Mouse (Mus musculus) liver, embryonic 16.5 days (tissue): ENCODE measurements around the gene Pla2g10. TPM values are rescaled to one million over a fixed set of nuclear protein-coding genes. Genes with fewer than 3 reads are reported as not detected.
"Not testable (repeated sequence)": the region's sequence is repeated elsewhere in the genome, so short reads cannot be mapped to it uniquely, and the experiment has no call there.

Source experiments
- ATAC-seq: fragments of 200-750 bp; cut with Nextera tagmentation; 2 replicates; pipeline ENCODE4 v1.8.0; 2017; ENCODE audit warnings: low read depth, mild to moderate bottlenecking, moderate number of reproducible peaks, moderate library complexity
- H3K27ac ChIP-seq: fragments of 300-500 bp; sonication (generic); 2 replicates; pipeline ENCODE4 v1.5.1; 2014; ENCODE audit warnings: mild to moderate bottlenecking, low read length
- H3K27me3 ChIP-seq: fragments of 300-500 bp; sonication (generic); 2 replicates; pipeline ENCODE4 v1.6.1; 2014; ENCODE audit warnings: low read depth, low read length, mixed read lengths; ENCODE audit not compliant: control insufficient read depth, insufficient read depth
- H3K36me3 ChIP-seq: fragments of 300-500 bp; sonication (generic); 2 replicates; pipeline ENCODE4 v1.6.1; 2014; ENCODE audit warnings: mild to moderate bottlenecking; ENCODE audit not compliant: control insufficient read depth, insufficient read depth
- H3K4me1 ChIP-seq: fragments of 300-500 bp; sonication (generic); 2 replicates; pipeline ENCODE4 v1.6.1; 2014; ENCODE audit warnings: low read depth, low read length, mixed read lengths; ENCODE audit not compliant: control insufficient read depth
- H3K4me2 ChIP-seq: fragments of 300-500 bp; sonication (generic); 2 replicates; pipeline ENCODE4 v1.6.1; 2014; ENCODE audit warnings: low read depth, low read length, mixed read lengths
- H3K4me3 ChIP-seq: fragments of 300-500 bp; sonication (generic); 2 replicates; pipeline ENCODE4 v1.5.1; 2014; ENCODE audit warnings: low read depth, mild to moderate bottlenecking, low read length
- H3K9ac ChIP-seq: fragments of 300-500 bp; sonication (generic); 2 replicates; pipeline ENCODE4 v1.6.1; 2014; ENCODE audit warnings: low read depth, low read length
- H3K9me3 ChIP-seq: fragments of 300-500 bp; sonication (generic); replicated peaks from 2 replicates; pipeline ENCODE4 v1.6.1; 2016; ENCODE audit warnings: low read length; ENCODE audit not compliant: control insufficient read depth
- WGBS: fragments of 180-500 bp; shearing (Covaris S2); extraction: QIAGEN DNeasy Blood & Tissue Kit; methylation state at CpG from one replicate; pipeline ENCODE4 v1.1.7; 2014; ENCODE audit not compliant: insufficient replicate concordance; 5-methylcytosine and 5-hydroxymethylcytosine counted together
- polyA plus RNA-seq: library from polyadenylated mRNA; unstranded; fragments of >200 nt; fragmentation: Nextera tagmentation; extraction: Ambion mirVana; gene quantifications from 2 replicates; pipeline ENCODE4 v1.2.1, GENCODE M21; 2015

Gene Pla2g10
- polyA plus RNA-seq, result 0.08 TPM in 1 of 2 replicates, not detected in the other

DNA sequence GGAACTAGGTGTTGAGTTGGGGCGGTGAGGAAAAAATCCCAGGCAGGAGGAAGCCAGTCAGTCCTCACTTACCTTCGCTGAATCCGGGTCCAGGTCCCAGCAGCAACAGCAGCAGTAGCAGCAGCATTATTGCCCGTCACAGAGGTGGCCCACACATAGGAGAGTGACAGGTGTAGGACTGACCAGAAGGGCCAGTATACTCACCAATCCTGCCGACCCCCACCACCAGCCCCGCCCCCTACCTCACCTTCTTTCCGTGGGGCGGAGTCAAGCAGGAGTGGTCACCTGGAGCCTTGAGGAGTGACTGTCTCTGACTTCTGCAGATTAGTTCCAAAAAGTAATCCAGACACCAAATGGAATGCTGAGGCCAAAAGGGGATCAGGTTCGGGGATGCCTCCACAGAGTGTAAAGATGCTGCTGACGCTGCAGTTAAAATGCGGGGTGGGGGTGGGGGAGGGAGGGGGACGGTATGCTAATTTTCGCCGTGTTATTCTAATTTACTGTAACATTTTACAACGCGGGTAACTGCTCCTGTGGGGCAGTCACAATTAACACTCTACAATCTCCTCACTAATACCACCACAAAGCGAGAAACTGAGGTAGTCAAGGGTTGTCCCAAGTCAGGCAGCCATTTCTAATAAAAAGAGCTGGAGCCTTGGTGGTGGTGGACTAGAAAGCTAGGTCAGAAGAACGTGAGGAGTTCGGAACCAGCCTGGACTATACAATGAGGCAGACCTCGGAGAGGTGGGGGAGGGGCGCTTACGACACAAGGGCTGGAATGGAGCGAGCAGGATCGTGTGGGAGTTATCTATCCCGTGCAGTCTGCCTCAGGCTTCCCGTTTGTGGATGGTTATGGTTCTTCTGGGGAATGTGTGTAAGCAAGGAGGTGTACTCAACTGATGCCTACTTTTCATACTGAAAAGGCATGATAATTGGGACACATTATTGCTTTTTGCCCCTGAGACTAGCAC lies at the start of gene Pla2g10:
Pla2g10 (minus strand) TSS at position 699 of the 971 bp plus-strand sequence.
- H3K9me3 ChIP-seq, result no peaks in the 10 kb centered on the region
- peak within 1 kb of the TSS; percentile 46 for H3K4me2 ChIP-seq
- H3K36me3 ChIP-seq, result no peaks in the 10 kb centered on the region
- WGBS, result 11% methylated on average over 26 of the region's 26 CpGs
- H3K9ac ChIP-seq, result no peak within 1 kb of the TSS
- H3K27ac ChIP-seq, result no peak within 1 kb of the TSS
- H3K4me3 ChIP-seq, result peak within 1 kb of the TSS; percentile 24
- no peaks in the 10 kb centered on the region; the same call in 1 of the 2 replicates for H3K27me3 ChIP-seq
- H3K4me1 ChIP-seq, result peaks cover 4% of the 10 kb centered on the region; the same call in 1 of the 2 replicates
- ATAC-seq, result no peak

DNA sequence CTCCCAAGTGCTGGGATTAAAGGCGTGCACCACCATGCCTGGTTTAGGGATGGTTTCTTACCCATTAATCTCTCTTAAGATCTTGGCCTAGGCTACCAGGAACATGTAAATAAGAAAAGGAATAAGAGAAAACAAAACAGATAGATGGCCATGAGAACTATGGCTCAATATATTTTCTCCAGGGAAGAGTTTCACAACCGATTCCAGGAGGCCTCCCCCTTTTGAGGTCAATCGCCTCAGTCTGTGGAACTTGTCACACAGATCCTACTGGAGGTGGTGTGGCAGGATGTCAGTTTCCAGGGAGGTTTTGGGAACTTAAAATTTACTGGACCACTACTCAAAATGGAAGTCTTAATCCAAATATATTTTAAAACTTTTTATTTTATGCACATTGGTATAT lies 43.9 kb upstream of the Pla2g10 start:
- not testable (repeated sequence) for H3K9me3 ChIP-seq, H3K27ac ChIP-seq, H3K36me3 ChIP-seq, H3K4me3 ChIP-seq, H3K27me3 ChIP-seq, H3K4me1 ChIP-seq, ATAC-seq, H3K4me2 ChIP-seq, H3K9ac ChIP-seq
- 64% methylated on average over 3 of the region's 3 CpGs for WGBS

DNA sequence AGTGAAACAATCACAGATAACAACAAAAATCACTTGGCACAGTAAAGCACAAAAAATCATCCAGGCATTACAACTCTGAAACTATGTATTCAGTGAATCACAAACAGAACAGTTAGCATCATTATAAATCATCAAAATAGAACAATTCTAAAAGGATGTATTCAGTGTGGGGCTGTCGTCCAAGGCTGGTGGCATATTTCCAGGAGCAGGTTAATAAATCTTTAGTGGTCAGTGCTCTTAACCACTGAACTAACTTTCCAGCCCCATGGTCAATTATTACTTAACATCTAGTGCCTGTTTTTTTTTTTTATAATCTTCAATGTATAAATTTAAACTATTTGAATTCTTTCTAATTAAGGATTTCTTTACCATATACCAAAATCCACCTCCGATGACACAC lies 43.2 kb upstream of the Pla2g10 start:
- not testable (repeated sequence) for H3K4me2 ChIP-seq, ATAC-seq, H3K36me3 ChIP-seq, H3K9me3 ChIP-seq, H3K9ac ChIP-seq, H3K27ac ChIP-seq, H3K27me3 ChIP-seq, H3K4me1 ChIP-seq, H3K4me3 ChIP-seq
- 51% methylated on average over 2 of the region's 2 CpGs for WGBS

DNA sequence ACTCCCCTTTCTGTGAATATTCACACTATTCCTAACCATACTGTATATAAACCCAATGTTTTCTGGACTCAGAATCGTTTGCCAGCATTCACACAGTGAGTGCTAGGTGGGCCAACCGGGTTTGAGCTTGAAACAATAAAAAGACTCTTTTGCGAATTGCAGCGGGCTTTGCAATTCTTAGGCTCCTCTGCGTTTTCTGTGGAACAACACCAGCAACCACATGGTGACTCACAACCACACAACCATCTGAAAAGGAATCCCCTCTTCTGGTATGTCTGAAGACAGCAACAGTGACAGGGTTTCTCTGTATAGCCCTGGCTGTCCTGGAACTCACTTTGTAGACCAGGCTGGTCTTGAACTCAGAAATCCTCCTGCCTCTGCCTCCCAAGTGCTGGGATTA lies 41.3 kb upstream of the Pla2g10 start:
- not testable (repeated sequence) for ATAC-seq, H3K36me3 ChIP-seq, H3K4me2 ChIP-seq, H3K9ac ChIP-seq, H3K27me3 ChIP-seq, H3K4me1 ChIP-seq, H3K4me3 ChIP-seq, H3K9me3 ChIP-seq, H3K27ac ChIP-seq
- 66% methylated on average over 5 of the region's 5 CpGs for WGBS

DNA sequence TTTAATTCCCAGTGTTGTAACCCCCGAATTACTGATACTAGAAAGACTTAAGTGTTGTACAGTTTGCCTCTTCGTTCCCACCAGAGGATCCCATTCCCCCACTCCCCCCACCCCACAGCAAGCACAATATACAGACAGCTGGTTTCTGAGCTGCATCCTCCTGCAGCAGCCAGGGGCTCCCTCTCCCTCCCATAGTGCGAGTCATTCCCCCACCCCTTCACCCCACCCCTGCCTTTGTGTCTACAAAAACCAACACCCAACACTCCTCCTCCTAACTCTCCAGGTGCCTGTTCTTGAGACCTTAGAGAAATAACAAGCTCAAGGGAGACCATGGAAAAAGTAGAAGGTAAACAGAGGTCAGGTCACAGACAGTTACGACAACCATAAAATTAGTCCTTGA lies 40.8 kb upstream of the Pla2g10 start:
- not testable (repeated sequence) for H3K4me3 ChIP-seq, H3K27ac ChIP-seq, H3K9me3 ChIP-seq, H3K27me3 ChIP-seq, H3K4me2 ChIP-seq, ATAC-seq, H3K36me3 ChIP-seq, H3K9ac ChIP-seq, H3K4me1 ChIP-seq
- WGBS, result 57% methylated on average over 4 of the region's 4 CpGs

DNA sequence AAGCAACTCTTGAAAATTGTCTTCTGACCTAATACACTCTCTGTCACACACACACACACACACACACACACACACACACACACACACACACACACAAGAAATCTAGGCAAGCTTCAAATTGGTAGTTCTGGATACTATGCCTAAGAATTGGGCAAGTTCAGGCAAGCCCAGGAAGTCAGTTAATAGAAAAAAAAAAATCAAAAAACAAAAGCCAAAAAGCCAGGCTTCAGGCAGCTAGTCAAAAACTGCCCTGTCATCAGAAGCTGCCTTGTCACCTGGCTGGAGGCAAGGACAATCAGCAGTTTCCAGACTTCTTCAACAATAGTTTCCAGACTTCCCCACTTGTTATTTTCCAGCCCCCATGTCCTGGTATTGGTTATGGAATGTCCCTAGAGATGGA lies 35.6 kb upstream of the Pla2g10 start:
- no peak for ATAC-seq
- Histone ChIP-seq H3K4me2 (no peak overlapping the region), H3K4me3 (no peak overlapping the region), H3K27ac (no peak overlapping the region), H3K36me3 (no peaks in the 10 kb centered on the region), H3K9ac (no peak overlapping the region), H3K27me3 (no peaks in the 10 kb centered on the region), H3K9me3 (no peaks in the 10 kb centered on the region), H3K4me1 (no peaks in the 10 kb centered on the region)

DNA sequence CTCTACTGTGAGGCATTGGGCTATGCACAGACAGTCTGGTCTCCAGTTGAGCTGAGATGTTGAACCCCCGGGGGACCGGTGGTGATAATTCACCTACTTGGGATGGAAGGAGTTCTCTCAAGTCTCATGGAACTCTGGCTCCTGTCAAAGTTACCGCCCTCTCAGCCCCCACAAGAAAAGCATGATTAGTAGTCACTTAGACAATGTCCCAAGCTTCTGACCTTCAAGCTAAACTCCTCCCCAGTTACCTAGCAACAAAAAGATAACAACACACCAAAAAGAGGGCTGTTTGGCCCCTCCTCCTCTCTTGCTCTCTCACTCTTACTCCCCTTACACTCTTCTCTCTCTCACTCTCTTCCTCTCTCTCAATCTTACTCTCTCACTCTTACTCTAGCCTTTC lies 33.7 kb upstream of the Pla2g10 start:
- H3K9ac ChIP-seq, result no peak overlapping the region
- H3K4me1 ChIP-seq, result no peaks in the 10 kb centered on the region
- no peaks in the 10 kb centered on the region for H3K27me3 ChIP-seq
- 75% methylated on average over 3 of the region's 3 CpGs for WGBS
- no peak for ATAC-seq
- no peaks in the 10 kb centered on the region for H3K36me3 ChIP-seq
- H3K27ac ChIP-seq, result no peak overlapping the region
- no peaks in the 10 kb centered on the region for H3K9me3 ChIP-seq
- H3K4me3 ChIP-seq, result no peak overlapping the region
- no peak overlapping the region for H3K4me2 ChIP-seq

DNA sequence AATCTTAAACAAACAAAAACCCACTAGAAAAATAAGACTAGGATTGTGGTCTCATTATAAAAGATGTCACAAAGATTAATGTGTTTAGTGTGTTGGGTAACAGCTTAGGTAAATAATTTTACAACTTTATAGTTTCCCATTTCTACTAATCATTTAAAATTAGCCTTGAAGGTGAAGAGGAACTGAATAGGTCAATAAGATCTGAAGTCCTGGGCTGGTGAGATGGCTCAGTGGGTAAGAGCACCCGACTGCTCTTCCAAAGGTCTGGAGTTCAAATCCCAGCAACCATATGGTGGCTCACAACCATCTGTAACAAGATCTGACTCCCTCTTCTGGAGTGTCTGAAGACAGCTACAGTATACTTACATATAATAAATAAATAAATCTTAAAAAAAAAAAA lies 32.0 kb upstream of the Pla2g10 start:
- H3K4me2 ChIP-seq, H3K9ac ChIP-seq, H3K27me3 ChIP-seq, H3K4me1 ChIP-seq, H3K36me3 ChIP-seq, H3K9me3 ChIP-seq, H3K27ac ChIP-seq, ATAC-seq, H3K4me3 ChIP-seq: not testable (repeated sequence)
- WGBS, result 66% methylated on average over 1 of the region's 1 CpGs

DNA sequence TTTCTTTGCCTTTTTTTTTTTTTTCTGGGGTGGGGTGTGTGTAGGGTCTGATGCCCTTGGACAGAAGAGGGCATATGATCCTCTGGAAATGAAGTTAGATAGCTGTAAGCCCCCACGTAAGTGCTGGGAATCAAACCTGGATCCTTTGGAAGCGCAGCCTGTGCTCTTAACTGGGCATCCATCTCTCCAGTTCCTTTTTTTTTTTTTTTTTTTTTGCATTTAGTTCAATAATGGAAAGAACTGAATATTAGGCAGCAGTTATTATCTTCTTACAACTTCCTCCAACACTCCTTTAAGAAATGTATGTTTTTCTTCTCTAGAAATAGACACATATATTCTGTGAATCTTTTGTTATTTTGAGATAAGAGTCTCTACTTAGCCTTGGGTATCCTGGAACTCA lies 27.0 kb upstream of the Pla2g10 start:
- Histone ChIP-seq H3K27me3 (peaks cover 3% of the 10 kb centered on the region; the same call in 1 of the 2 replicates), H3K27ac (no peak overlapping the region), H3K4me3 (no peak overlapping the region), H3K4me1 (peaks cover 6% of the 10 kb centered on the region), H3K36me3 (no peaks in the 10 kb centered on the region), H3K4me2 (no peak overlapping the region), H3K9me3 (no peaks in the 10 kb centered on the region), H3K9ac (no peak overlapping the region)
- no peak for ATAC-seq
- WGBS, result 67% methylated on average over 2 of the region's 2 CpGs
